Mouse (Mus musculus) lung, postnatal 4 days (tissue): Measurements from ENCODE around the gene Nlgn1.

Experiments
- DNase-seq, 2 experiments: peaks; one replicate each; pipeline ENCODE4 v3.0.0; 2021

The Nlgn1 gene

DNA sequence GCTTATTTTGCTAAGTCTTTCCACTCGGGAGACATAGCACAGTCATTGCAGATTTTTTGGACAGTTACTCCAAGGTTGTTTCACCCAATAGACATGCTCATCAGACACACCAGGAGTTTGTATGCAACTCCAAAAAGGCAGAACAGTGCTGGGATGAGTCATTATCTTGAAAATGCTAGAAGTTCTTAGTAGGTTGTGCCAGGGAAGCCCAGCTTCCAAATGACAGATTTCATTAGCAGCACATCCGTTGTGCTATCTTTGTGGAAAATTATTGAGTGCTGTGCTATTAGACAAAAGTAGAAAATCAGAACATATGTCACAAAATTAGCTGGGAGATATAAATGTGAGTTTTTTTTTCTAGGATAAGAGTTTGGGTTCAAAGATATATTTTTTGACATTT lies 137.3 kb downstream of the Nlgn1 start:
- DNase-seq: no peak

GRCm38 (mm10) chr3:26181013-26181412 lies 151.2 kb downstream of the Nlgn1 start:
- no peak for DNase-seq

DNA sequence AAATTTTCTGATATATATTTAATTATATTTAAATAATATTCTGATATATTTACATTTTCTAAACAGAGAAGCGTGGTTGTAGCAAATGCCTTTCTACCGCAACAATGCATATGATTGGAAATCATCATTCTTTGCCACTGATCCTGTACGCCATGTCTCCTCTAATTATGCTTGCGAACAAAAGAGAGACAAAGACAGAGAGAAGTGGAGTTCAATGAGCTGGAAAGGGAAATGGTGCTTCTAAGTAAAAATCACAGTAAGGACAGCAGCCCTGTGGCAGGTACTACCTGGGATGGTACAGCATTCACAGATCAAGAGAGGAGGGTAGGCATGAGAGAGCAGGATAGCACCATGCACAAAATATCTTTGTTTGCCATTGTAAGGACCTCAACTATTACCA lies 156.9 kb downstream of the Nlgn1 start:
- no peak for DNase-seq

GRCm38 (mm10) chr3:26174257-26174656 lies 158.0 kb downstream of the Nlgn1 start:
- no peak for DNase-seq

- no peak for DNase-seq
Measured at GRCm38 (mm10) chr3:26173613-26174012, 158.6 kb downstream of the Nlgn1 start.

DNA sequence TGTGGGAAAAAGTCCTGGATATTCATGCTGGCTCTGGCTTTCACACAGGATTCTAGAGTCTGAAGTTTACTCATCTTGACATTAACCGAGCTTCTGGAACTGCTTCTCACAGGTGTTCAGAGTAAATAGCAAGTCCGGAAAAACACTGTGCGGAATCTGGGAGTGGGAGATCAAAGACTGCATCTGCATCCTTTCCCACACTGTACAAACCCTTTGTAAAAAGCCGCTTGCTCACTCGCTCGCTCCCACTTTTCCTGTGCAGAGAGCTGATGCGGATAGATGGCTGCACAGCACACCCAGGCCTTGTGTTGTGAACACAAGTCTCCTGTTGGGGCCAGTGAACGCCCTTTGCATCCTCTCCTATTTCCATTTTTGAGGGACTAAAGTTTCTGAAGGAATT lies 165.5 kb downstream of the Nlgn1 start:
- no peak for DNase-seq

DNA sequence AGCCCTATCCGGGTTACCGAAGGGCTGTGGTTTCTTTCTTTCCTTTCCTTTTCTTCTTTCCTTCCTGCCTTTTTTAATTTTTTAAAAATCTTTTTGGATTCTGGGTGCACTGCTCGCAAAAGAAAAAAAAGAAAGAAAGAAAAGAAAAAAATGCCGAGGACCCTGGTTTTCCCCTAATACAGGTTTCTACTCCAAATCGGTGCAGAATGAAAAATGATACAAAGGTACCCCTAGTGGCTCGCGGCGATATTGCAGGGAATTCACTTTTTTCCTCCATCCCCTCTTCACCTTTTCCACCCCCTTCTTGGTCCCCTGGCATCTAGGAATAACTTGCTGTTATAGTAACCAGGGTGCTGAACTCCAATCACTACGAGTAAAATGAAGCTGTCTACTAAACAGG lies 178.5 kb downstream of the Nlgn1 start:
- peak in 1 of 2 experiments; percentile 23 for DNase-seq

GRCm38 (mm10) chr3:26153036-26153741 lies 179.1 kb downstream of the Nlgn1 start:
- DNase-seq: no peak

GRCm38 (mm10) chr3:26152510-26153035 lies 179.7 kb downstream of the Nlgn1 start:
- no peak for DNase-seq

- no peak for DNase-seq
Measured at GRCm38 (mm10) chr3:26151351-26152020, 180.8 kb downstream of the Nlgn1 start.

GRCm38 (mm10) chr3:26146174-26146573 lies 186.1 kb downstream of the Nlgn1 start:
- no peak for DNase-seq

- no peak for DNase-seq
Measured at GRCm38 (mm10) chr3:26145441-26145840, 186.8 kb downstream of the Nlgn1 start.

DNA sequence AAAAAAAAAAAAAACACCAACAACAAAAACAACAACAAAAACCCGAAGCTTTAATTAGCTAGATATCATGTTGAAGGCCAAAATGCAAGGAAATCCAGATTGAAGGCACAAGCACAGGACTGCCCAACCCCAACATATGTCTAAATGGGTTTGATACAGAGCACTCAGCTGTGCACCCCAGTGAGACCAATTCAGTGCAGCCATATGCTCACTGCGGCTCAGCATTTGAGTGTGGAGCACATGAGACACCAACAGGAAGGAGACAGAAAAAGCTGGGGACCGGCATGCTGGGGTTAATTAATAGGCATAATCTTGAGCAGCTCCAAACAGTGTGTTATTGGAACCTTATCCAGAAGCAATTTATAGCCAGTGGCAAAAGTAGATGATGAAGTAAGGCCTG lies 190.7 kb downstream of the Nlgn1 start:
- DNase-seq: no peak

- no peak for DNase-seq
Measured at GRCm38 (mm10) chr3:26134839-26135651, 197.2 kb downstream of the Nlgn1 start.

DNA sequence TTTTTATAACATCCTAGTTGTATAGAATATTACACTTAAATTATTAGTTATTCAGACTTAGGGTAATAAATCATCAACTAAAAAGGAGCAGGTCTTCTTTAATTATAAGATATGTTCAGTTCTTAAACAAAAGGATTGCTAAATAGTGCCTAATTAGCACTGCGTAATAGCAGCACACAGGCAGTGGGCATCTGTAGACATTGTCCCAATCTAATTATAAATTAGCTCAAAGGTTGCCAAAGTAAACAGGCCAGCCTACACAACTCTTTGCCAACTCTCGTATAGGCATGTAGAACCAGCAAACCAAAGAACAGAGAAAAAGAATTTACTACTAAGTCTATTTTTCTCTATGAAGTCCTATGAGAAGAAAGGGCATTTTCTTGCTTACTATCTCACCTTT lies 201.3 kb downstream of the Nlgn1 start:
- DNase-seq: no peak

DNA sequence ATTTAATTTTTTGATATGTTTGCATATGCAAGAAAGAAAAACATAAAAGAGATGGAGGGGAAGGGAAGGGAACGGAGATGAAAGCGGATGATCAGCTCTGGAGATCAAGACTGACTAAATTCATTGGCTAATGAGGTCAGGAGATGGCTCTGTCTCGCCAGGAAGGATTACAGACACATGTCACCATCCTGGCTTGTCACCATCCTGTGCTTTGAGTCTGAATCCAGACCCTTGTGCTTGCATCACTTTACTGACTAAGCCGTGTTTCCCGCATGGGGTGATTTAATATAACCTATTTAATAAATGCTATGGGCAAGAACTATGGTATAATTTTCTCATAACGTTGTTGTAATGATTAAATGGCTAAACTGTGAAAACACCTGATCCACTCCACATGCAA lies 202.8 kb downstream of the Nlgn1 start:
- no peak for DNase-seq

- no peak for DNase-seq
Measured at GRCm38 (mm10) chr3:26117071-26117470, 215.2 kb downstream of the Nlgn1 start.

- DNase-seq: no peak
Measured at GRCm38 (mm10) chr3:26106361-26106760, 225.9 kb downstream of the Nlgn1 start.

- DNase-seq: no peak
Measured at GRCm38 (mm10) chr3:26105528-26105927, 226.7 kb downstream of the Nlgn1 start.

- DNase-seq: no peak
Measured at GRCm38 (mm10) chr3:26102271-26102670, 230.0 kb downstream of the Nlgn1 start.

DNA sequence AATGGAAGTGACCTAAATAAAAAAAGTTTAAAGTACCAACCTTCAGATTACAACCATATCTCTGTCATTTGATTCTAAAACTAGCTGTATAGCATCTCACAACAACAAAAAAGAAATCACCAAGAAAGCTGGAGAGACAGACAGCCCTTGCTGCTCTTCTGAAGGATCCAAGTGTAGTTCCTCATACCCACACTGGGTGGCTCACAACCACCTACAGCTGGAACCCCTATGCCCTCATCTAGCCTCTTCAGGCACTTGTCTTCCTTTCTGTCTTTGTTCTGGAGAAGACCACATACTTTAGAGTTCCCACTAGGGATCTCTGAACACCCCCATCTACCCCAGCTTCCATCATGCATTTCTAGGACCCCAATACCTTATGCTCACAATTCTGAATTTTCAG lies 236.7 kb downstream of the Nlgn1 start:
- DNase-seq: no peak

- no peak for DNase-seq
Measured at GRCm38 (mm10) chr3:26069366-26069765, 262.9 kb downstream of the Nlgn1 start.

DNA sequence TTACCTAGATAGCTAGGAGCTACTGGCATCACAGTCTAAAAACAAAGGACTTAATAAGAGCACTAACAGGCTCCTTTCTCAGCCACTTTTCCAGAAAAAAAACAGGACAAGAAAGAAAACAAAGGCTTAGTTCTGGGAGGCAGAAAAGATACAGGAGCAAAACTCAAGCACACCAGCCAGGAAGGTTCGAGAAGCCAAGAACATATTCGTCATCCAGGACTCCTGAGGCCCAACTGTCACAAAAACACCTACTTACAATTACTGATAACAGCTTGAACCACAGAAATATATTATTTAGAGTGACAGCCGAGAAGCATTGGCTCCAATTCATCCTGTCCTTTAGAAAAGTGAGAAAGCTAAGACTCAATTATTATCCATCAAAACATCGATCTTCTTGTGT lies 281.5 kb downstream of the Nlgn1 start:
- DNase-seq: no peak

DNA sequence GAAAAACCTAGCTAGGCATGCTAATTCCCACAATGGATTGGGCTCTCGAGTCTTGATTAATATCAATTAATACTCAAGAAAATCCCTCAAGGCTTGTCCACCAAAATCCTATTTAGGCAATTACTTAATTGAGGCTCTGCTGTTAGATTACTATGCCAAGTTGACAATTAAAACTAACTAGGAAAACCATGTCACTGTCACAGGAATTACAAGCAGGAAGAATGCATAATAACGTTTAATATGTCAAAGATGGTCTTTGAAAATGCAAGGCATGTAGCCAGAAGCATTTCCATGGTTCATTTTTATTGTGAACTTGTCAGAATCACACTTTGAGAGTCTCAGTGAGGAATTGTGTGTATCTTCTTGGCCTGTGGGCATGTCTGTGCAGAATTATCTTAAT lies 289.3 kb downstream of the Nlgn1 start:
- DNase-seq: no peak
